Mouse (Mus musculus): Measurements from ENCODE around the gene Inka2. TPM values are rescaled to one million over a fixed set of nuclear protein-coding genes. Genes with fewer than 3 reads are reported as not detected.

Gene Inka2
- total and polyA plus RNA-seq, 3 experiments, result 0.39 to 0.61 TPM; not detected in 1

GRCm38 (mm10) chr3:105670801-105671200, 33.6 kb upstream of the Inka2 start:
- no peaks in the 10 kb centered on the region for H3K9me3 ChIP-seq (replicated peaks; ENCODE audit: insufficient read depth, low read length)
- H3K79me2 ChIP-seq (ENCODE audit: control insufficient read depth, insufficient read depth, low read length, poor library complexity), result no peaks in the 10 kb centered on the region
- no peak for TF ChIP-seq ETS1 (IDR thresholded peaks at IDR 0.05; ENCODE audit: low read depth, low read length)
- TF ChIP-seq MYC (IDR thresholded peaks at IDR 0.05; ENCODE audit: low read depth, low read length), result no peak
- no peak for TF ChIP-seq MXI1 (IDR thresholded peaks at IDR 0.05; ENCODE audit: low read depth, low read length)
- no peak for TF ChIP-seq POLR2AphosphoS5 (IDR thresholded peaks at IDR 0.05; ENCODE audit: borderline replicate concordance, low read depth, low read length)
- TF ChIP-seq USF2 (IDR thresholded peaks at IDR 0.05; ENCODE audit: borderline replicate concordance in 1 of 2, insufficient read depth in 1 of 2, low read depth in 1 of 2, low read length in 2 of 2), result no peak
- no peak for TF ChIP-seq CHD1 (IDR thresholded peaks at IDR 0.05; ENCODE audit: low read depth, low read length)
- TF ChIP-seq TAL1 (IDR thresholded peaks at IDR 0.05; ENCODE audit: low read length), result no peak
- TF ChIP-seq GABPA (IDR thresholded peaks at IDR 0.05; ENCODE audit: low read depth, low read length), result no peak
- no peak for TF ChIP-seq POLR2A (IDR thresholded peaks at IDR 0.05; ENCODE audit: control insufficient read depth in 1 of 2, insufficient read depth in 1 of 2, low read depth in 1 of 2, low read length in 2 of 2, poor library complexity in 1 of 2)
- no peak for TF ChIP-seq CHD2 (IDR thresholded peaks at IDR 0.05; ENCODE audit: low read length)
- H3K27me3 ChIP-seq (ENCODE audit: control insufficient read depth in 1 of 2, insufficient read depth in 2 of 2, low read length in 2 of 2), result no peaks in the 10 kb centered on the region
- H3K9ac ChIP-seq (ENCODE audit: control insufficient read depth, low read depth, low read length, poor library complexity, severe bottlenecking), result no peak overlapping the region
- no peak for DNase-seq (ENCODE audit: low read depth, low spot score)
- peaks cover 0 to 3% of the 10 kb centered on the region in 2 experiments; a peak in 1 of 4 replicates for H3K36me3 ChIP-seq (ENCODE audit: control insufficient read depth in 1 of 2, insufficient read depth in 2 of 2, low read length in 2 of 2)
- H3K4me3 ChIP-seq (ENCODE audit: control insufficient read depth in 1 of 2, insufficient read depth in 1 of 2, low read depth in 2 of 2, low read length in 2 of 2), result no peak overlapping the region
- 0 out of 4 replicates have a peak, but pooled peaks cover 0 to 4% of the 10 kb centered on the region in 2 experiments for H3K4me1 ChIP-seq (ENCODE audit: control insufficient read depth in 1 of 2, insufficient read depth in 2 of 2, low read length in 2 of 2)
- H3K27ac ChIP-seq (ENCODE audit: control insufficient read depth, low read depth, low read length), result no peak overlapping the region

- H3K79me2 ChIP-seq (ENCODE audit: control insufficient read depth, insufficient read depth, low read length, poor library complexity), result no peaks in the 10 kb centered on the region
- no peak overlapping the region for H3K9ac ChIP-seq (ENCODE audit: control insufficient read depth, low read depth, low read length, poor library complexity, severe bottlenecking)
- no peak overlapping the region for H3K27ac ChIP-seq (ENCODE audit: control insufficient read depth, low read depth, low read length)
- H3K4me3 ChIP-seq (ENCODE audit: control insufficient read depth in 1 of 2, insufficient read depth in 1 of 2, low read depth in 2 of 2, low read length in 2 of 2), result no peak overlapping the region
- no peaks in the 10 kb centered on the region for H3K27me3 ChIP-seq (ENCODE audit: control insufficient read depth in 1 of 2, insufficient read depth in 2 of 2, low read length in 2 of 2)
- H3K4me1 ChIP-seq (ENCODE audit: control insufficient read depth in 1 of 2, insufficient read depth in 2 of 2, low read length in 2 of 2), result peaks cover 0 to 5% of the 10 kb centered on the region in 2 experiments; a peak in 1 of 4 replicates
- H3K9me3 ChIP-seq (replicated peaks; ENCODE audit: insufficient read depth, low read length), result no peaks in the 10 kb centered on the region
- H3K36me3 ChIP-seq (ENCODE audit: control insufficient read depth in 1 of 2, insufficient read depth in 2 of 2, low read length in 2 of 2), result peaks cover 2 to 3% of the 10 kb centered on the region in 2 experiments; a peak in 2 of 4 replicates
- peak; percentile 90 for DNase-seq (ENCODE audit: low read depth, low spot score)
- no peak for TF ChIP-seq E2F4 (IDR thresholded peaks at IDR 0.05; ENCODE audit: borderline replicate concordance, low read depth, low read length)
- TF ChIP-seq ZKSCAN1 (IDR thresholded peaks at IDR 0.05; ENCODE audit: low read depth, low read length), result no peak
- TF ChIP-seq GABPA (IDR thresholded peaks at IDR 0.05; ENCODE audit: low read depth, low read length), result no peak
- TF ChIP-seq POLR2AphosphoS5 (IDR thresholded peaks at IDR 0.05; ENCODE audit: borderline replicate concordance, low read depth, low read length), result no peak
- TF ChIP-seq USF2 (IDR thresholded peaks at IDR 0.05; ENCODE audit: borderline replicate concordance in 1 of 2, insufficient read depth in 1 of 2, low read depth in 1 of 2, low read length in 2 of 2), result no peak
- TF ChIP-seq MYC (IDR thresholded peaks at IDR 0.05; ENCODE audit: low read depth, low read length), result 0 out of 2 replicates have a peak, but pooled peaks have one; percentile 37
- TF ChIP-seq UBTF (IDR thresholded peaks at IDR 0.05; ENCODE audit: borderline replicate concordance, insufficient read depth, low read depth, low read length), result no peak
- no peak for TF ChIP-seq GATA1 (IDR thresholded peaks at IDR 0.05; ENCODE audit: low read depth, low read length)
- TF ChIP-seq ZNF384 (IDR thresholded peaks at IDR 0.05; ENCODE audit: low read depth, low read length), result no peak
- no peak for TF ChIP-seq TBP (IDR thresholded peaks at IDR 0.05; ENCODE audit: low read depth, low read length)
- no peak for TF ChIP-seq MYB (IDR thresholded peaks at IDR 0.05; ENCODE audit: low read depth, low read length)
- TF ChIP-seq CHD1 (IDR thresholded peaks at IDR 0.05; ENCODE audit: low read depth, low read length), result no peak
- TF ChIP-seq ELF1 (IDR thresholded peaks at IDR 0.05; ENCODE audit: low read depth, low read length), result no peak
- no peak for TF ChIP-seq MAZ (IDR thresholded peaks at IDR 0.05; ENCODE audit: low read depth, low read length)
- no peak for TF ChIP-seq RCOR1 (IDR thresholded peaks at IDR 0.05; ENCODE audit: low read depth, low read length)
- TF ChIP-seq CTCF (IDR thresholded peaks at IDR 0.05 in 2 of 3, conservative IDR thresholded peaks at IDR 0.05 in 1 of 3; ENCODE audit: control insufficient read depth in 1 of 3, insufficient read depth in 1 of 3, low read depth in 2 of 3, low read length in 3 of 3, poor library complexity in 1 of 3, severe bottlenecking in 1 of 3), result peak; percentile 48 to 97 (median 97)
- TF ChIP-seq ZC3H11A (IDR thresholded peaks at IDR 0.05; ENCODE audit: low read depth, low read length), result peak; percentile 98
- no peak for TF ChIP-seq MEF2A (IDR thresholded peaks at IDR 0.05; ENCODE audit: extremely low read depth, insufficient replicate concordance, low read depth, low read length, poor library complexity, severe bottlenecking)
- TF ChIP-seq BHLHE40 (IDR thresholded peaks at IDR 0.05; ENCODE audit: borderline replicate concordance, low read depth, low read length), result peak; percentile 29
- peak; percentile 76; the same call in 1 of the 2 replicates for TF ChIP-seq MAFK (IDR thresholded peaks at IDR 0.05; ENCODE audit: borderline replicate concordance, low read depth, low read length)
- TF ChIP-seq POLR2A (IDR thresholded peaks at IDR 0.05; ENCODE audit: control insufficient read depth in 1 of 2, insufficient read depth in 1 of 2, low read depth in 1 of 2, low read length in 2 of 2, poor library complexity in 1 of 2), result no peak
- TF ChIP-seq HCFC1 (IDR thresholded peaks at IDR 0.05; ENCODE audit: low read depth, low read length), result 0 out of 2 replicates have a peak, but pooled peaks have one; percentile 39
- 0 out of 2 replicates have a peak, but pooled peaks have one; percentile 28 for TF ChIP-seq MXI1 (IDR thresholded peaks at IDR 0.05; ENCODE audit: low read depth, low read length)
- no peak for TF ChIP-seq NELFE (IDR thresholded peaks at IDR 0.05; ENCODE audit: low read depth, low read length)
- TF ChIP-seq MAX (IDR thresholded peaks at IDR 0.05; ENCODE audit: low read length), result no peak
- TF ChIP-seq ETS1 (IDR thresholded peaks at IDR 0.05; ENCODE audit: low read depth, low read length), result no peak
Measured at GRCm38 (mm10) chr3:105674595-105675218, 29.7 kb upstream of the Inka2 start.

All from MEL (cell line).